Mouse (Mus musculus) erythroblast, embryonic 14.5 days (primary cell): Measurements from ENCODE around the gene Ripk3.

ENCODE experiments used
- GATA1 ChIP-seq: IDR thresholded peaks from 2 replicates; pipeline ENCODE4 v1.6.1; 2012; ENCODE audit warnings: low read length, inconsistent platforms, mixed read lengths
- TAL1 ChIP-seq: IDR thresholded peaks from 3 replicates; pipeline ENCODE4 v1.6.1; 2012; ENCODE audit warnings: low read length, inconsistent platforms, mixed read lengths

DNA sequence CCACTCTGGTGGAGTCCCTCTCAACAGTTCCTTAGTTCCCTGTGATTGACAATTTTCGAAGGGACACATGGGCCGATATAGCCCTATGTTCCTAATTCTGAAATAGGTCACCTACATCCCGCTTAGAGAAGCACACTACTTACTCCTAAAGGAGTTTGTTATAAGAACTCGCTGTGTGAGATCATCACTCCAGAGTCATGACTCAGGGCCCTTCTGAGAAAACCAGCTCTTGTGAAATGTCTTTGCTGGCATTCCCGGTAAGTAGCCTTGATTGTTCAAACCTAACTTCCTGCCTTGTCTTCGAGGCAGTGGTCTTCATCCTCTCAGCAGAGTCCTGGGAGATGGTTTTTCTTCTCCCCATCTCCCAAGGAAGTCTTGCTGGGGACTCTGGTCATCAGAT lies 20.1 kb downstream of the Ripk3 start:
- TF ChIP-seq GATA1 = no peak
- no peak for TF ChIP-seq TAL1
